Mouse (Mus musculus) G1E (cell line): ENCODE measurements around the gene Olfr826.

ENCODE experiments used
- CTCF ChIP-seq: IDR thresholded peaks from 2 replicates; pipeline ENCODE4 v1.5.1; 2012; ENCODE audit warnings: low read depth, low read length, inconsistent platforms, mixed read lengths
- GATA1 ChIP-seq: IDR thresholded peaks from 2 replicates; pipeline ENCODE4 v1.6.1; 2012; ENCODE audit warnings: borderline replicate concordance, low read length, inconsistent platforms, mixed read lengths
- POLR2AphosphoS5 ChIP-seq: IDR thresholded peaks from 2 replicates; pipeline ENCODE4 v1.6.1; 2012; ENCODE audit warnings: low read depth, low read length, inconsistent platforms; ENCODE audit not compliant: insufficient replicate concordance

DNA sequence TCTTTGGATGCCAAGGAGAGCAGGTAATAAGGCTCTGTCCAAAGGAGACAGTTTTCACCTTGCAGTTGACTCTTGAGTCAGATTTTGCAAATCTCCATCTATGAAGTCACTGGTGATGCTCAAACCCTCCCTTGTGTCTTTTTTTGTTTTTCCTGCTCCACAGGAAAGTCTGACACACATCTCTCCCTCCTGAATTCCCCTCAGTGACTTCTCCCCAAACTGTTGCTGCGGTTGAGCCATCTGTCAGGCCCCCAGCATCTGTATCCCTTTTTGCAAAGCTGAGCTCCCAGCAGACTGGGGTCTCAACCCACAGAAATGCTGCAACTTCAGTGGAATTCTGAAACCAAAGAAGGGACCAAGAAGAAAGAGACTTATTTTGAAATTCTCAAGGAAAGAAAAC lies 48.1 kb upstream of the Olfr826 start:
- TF ChIP-seq CTCF (no peak), GATA1 (no peak), POLR2AphosphoS5 (no peak)
